Mouse (Mus musculus) retina, postnatal 1 day (tissue): ENCODE measurements around the gene Snrpd3.
"Not testable (repeated sequence)": the region's sequence is repeated elsewhere in the genome, so short reads cannot be mapped to it uniquely, and the experiment has no call there.

Experiments used
- DNase-seq: peaks from one replicate; pipeline ENCODE4 v3.0.0-alpha.2; 2012

The Snrpd3 gene

DNA sequence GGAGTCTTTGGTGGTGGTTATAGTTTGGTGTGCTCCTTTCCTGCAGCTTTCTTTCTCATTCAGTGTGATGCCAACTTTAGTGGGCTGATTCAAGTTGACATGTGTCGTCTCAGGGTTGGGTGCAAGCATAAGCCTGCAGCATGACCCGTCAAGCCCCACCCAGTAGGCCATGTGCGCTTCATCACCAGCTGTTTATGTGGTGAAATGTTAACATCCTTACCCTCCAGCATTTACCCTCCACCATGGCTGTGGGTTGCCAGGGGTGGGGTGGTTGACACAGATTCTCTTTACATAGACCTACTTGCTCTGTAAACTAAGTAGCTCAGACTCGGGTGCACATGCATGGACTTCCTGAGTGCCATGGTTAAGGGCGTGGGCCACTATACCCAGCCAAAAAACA lies 18.8 kb downstream of the Snrpd3 start:
- no peak for DNase-seq

DNA sequence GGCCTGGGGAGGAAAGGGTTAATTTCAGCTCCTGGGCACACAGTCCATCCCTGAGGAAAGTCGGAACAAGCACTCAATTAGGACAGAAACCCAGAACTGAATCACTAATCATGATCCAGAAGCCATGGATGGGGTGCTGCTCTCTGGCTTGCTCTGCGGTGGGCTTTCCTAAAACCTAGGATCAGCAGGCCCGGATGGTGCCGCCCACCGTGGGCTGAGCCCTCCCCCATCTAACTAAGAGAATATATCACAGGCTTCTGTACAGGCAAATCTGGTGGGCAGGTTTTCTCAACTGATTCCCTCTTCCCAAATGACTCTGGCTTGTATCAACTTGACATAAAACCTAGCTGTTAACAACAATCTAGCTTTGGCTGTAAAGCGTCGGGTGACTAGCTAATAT lies 30.6 kb downstream of the Snrpd3 start:
- no peak for DNase-seq

DNA sequence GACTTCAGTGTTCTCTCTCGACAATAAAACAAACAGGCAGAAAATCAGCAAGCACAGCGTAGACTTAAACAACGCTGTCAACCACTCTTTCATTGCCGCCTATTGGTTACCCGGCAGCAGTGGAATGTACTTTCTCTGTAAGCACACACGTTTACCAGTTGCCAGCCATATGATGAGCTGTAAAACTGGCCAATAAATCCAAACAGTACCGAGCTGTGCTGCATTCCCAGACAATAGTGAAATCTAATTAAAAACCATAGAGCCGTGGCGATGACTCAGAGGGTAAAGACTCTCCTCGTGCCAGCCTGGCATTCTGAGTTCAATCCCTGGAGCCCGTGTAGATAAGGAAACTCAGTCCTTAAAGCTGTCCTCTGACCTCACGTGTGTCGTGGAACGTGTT lies 31.1 kb downstream of the Snrpd3 start:
- DNase-seq, result no peak

DNA sequence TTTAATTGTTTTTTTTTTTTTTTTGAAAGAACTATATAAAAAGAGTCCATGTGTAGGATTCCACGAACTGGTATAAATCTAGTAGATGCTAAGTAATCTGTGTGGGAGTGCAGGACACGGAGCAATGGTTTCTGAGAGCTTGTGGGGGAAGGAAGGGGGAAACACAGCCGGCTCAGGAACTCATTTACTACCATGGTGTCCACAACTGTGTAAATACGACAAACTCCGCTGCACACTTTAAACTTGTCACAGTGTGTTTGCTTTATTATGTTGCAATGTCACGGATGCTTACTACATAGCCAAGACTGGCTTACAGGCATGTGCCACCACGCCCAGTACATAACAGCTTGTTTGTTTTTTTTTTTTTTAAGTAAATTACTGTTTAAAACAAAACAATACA lies 32.5 kb downstream of the Snrpd3 start:
- no peak for DNase-seq

DNA sequence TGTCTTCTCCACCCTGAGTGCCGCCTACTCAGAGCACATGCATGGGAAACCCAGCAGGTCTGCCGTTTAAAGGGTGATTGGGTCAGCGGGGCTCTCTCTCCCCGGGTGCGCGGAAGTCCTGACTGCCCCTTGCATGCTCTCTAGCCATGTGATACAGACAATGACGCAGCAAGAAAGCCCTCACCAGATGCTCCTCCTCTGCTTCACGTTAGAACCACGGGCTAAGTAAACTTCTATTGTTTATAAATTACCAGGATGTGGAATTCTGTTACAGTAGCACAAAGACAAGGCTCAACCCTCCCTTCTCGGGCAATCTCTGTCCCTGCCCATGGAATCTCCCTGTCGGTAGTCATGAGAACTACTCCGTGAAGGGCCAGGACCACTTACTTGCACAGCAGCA lies 33.8 kb downstream of the Snrpd3 start:
- no peak for DNase-seq

DNA sequence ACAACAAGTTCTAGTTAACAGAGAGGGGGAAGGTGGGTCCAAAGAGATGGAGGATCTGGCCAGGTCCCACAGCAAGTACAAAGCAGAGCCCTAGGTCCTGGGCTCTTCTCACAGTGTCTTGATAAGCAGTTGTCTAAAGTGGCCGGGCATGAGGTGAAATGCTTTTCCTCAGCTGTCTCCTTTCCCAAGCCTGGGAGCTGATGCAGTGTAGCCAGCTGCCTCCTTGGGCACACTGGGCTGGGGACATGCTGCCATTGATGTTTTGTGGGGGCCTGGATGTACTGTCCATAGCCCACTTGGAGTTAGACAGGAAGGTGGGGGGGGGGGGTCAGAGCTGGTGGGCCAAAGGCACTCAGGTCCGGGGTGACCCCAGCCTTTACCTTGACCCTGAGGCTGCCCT lies 34.8 kb downstream of the Snrpd3 start:
- DNase-seq, result no peak

DNA sequence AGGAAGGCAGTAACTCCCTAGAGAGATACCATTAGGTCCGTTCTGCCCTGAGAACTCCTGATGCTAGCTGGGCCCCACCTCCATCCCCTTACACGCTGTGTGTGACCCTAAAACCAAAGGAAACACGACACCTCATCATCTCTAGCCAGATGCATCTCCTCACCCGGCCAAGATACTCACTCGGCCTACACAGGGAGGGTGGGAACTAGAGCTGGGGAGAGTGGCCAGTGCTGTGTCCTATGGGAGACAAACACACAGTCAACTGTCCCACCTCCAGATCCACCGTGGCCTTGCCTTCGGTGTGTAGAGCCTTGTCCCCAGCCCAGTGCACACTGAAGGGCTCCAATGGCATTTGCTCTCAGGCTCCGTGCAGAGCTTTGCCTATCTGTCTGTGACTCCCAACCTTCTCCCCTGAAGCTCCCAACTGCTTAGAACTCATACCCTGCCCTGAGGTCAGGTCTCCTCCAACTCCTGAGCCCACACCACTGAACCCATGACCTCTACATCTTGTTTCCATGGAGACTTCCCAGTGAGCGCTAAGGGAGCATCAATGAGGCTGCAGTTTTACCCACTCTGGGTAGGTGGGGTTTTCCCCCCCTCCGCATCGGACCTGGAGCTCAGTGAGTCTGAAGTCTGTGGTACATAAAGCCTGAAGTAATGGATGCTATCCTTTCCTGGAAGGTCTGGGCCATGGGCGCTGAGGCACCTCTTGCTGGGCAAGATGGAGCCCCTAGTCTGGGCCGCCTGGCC lies 35.5 kb downstream of the Snrpd3 start:
- DNase-seq, result no peak

DNA sequence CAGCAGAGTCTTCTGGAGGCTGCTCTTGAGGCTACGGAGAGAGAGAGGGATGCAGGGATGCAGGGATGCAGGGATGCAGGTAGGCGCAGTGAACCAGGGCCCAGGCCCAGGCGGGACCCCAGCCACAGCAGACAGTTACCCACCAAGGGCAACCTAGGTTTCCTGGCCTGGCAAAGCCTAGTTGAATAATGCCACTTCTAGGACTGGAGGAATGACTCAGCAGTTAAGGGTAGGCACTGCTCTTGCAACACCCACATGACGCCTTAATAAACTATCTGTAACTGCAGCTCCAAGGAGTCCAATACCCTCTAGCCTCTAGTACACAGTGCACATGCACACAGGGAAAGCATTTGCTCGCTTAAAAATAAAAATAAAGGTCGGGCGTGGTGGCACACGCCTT lies 36.7 kb downstream of the Snrpd3 start:
- no peak for DNase-seq

DNA sequence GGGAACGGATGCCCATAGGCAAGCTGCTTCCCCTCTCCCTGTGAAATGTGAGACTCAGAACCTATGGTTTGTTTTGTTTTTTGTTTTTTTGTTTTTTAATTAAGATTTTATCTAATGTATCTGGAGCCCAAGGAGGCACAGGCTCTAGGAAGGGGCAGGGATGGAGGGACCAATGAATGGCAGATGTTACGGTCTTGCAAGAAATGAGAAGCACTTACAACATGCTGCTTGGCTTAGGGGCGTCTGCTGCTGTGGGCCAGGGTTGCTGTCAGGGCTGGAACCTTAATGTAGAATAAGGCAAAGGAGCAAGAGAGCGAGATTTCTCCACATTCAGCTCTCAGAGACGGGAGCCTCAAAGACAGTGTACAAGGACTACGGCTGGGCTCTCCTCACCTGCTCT lies 38.2 kb downstream of the Snrpd3 start:
- DNase-seq, result no peak

DNA sequence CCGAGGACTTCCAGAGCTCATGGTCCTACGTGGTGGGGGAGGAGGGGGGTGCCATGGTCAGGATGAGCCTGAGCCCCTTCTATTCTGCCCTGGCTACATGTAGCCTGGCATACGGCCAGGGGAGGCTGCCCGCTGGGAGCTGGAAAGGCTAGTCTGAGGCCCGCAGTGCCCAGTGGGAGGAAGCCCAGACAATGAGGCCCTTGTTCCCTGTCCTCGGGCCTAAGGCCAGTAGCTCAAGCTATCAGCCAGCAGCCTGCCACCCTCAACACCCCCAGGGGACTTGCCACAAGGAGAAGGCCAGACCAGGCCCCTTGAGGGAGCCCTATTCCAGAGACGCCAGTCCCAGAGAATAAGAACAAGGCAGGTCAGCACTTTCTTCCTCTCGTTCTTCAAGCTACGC lies 38.7 kb downstream of the Snrpd3 start:
- DNase-seq, result peak; percentile 97

DNA sequence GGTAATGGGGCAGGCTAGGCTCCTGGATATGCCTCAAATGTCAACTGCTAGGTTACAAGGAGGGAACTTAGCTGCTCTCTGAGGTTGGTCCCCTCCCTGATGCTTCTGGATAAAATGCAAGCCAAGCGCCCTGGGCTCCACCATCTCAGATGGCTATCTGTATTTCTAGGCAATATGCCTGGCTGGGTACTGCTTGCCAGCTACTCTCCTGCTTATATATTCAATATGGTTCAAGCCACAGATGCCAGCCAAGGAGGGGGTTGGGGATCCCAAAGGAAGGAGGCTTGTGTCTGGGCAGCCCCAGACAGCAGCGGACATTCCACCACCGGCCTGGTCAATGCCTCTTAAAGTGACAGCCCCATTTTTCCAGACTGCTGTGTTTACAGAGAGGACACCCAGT lies 41.2 kb downstream of the Snrpd3 start:
- peak; percentile 54 for DNase-seq

DNA sequence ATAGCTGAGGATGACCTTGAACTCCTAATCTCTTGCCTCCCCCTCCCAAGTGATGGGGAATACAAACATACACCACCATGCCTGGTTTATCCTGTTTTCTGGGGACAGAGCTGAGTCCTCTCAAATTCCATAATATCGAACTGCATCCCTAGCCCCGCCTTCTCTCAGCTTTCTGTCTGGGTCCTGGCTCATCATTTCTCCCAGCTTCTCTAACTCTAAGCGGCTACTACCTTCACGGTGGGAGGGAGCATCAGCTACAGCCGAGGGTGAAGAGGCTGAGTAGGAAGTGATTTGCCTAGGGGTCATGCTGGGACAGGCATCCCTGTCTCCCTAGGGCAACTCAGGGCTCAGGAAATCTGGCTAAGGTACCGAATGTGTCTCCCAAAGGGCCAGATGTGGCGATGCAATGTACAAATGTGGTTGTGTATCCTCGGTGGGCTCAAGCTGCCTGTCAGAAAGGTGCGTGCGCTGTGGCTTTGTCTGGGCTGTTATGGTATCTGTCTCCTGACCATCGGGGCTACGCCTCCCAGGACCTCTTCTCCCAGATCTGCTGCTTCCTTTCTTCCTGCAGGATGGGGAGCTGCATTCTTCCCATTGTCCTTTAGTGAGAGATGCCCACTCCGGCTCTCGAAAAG lies 41.8 kb downstream of the Snrpd3 start:
- DNase-seq, result no peak

DNA sequence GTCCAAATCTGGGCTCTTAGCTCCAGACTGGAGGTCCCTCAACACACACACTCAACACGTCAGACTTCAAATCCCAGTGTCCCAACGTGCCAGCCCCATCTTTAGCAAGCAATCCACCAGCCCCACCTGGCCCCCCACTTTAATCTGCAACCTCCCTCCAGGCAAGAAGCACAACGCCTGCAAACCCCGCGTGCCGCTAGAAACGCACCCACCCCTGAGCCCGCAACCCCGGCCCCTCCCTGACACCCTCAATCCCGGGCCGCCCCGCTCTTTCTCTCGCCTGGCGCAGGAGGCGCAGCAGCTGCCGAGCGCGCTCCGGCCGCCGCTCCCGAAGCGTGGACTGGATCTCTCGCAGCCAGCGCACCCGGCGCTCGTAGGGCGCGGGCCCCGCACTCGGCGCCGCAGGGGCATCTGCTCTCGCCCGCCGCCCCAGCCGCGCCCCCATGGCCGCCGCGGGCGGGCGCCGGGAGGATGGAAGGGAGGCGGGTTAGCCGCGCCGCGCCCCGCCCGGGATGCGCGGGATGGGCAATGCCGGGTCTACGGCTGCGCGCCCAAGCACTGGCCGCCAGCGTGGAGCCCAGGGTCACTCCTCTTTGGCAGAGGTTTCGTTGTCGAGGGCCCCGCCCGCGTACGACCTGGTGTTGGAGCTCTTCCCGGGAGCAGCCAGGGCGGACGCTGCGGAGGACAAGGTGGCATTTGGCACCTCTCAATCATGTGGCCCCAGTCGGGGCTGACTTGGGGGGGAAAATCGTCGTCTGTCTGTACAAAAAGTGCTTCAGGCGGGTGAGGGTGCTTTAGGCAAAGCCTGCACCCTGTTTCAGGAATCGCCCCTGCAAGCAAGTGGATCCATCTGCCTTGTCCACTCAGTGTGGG lies 42.6 kb downstream of the Snrpd3 start, which contains the start of gene Lrrc75b:
TSS of gene Lrrc75b (minus strand) at position 655 of the 873 bp plus-strand sequence.
- DNase-seq, result peak; percentile 76

DNA sequence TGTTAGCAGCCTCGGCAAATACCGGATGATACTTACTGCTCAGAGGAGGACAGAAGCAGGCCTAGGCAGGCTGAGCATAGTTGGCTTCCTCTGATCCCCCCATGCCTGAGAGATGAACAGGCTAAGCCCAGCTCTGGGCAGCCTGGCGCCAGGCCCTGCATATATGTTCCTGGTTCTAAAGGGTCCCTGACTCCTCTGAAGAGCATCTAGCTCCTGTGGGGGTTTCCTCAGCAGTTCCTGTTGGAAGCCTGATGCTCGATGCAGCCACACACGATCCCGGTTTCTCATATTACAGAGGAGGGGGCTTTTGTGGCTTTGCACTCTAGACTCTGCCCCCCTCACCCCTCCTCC lies 43.2 kb downstream of the Snrpd3 start:
- no peak for DNase-seq

DNA sequence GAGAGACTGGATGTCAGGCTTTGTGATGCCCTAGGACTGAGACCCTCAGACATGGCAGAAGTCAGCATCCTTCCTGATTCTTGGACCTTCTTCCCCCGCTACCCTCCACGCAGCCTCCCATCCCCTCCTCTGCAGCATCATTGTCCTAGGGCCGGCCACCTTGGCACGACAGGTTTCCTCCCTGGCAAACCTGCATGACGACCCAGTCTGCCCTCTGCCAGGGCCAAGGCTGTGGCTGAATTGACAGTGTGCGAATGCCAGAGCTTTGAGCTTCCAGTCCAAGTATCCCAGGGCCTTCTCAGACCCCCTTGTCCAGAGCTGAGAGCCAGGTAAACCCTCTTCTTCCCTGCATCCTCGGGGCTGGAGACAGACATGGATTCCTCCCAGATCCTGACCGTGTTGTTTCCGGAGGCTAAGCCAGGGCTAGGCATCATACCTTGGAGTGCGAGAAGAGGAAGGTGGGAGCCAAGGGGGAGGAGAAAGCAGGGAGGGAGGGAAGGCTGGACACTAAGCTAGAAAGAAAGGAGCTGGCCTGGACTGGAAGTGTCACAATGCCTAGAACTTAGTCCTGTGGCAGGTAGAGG lies 43.8 kb downstream of the Snrpd3 start, which contains the start of gene Ggt1:
TSS of gene Ggt1 (plus strand) at position 534 of the 584 bp plus-strand sequence.
- no peak for DNase-seq

DNA sequence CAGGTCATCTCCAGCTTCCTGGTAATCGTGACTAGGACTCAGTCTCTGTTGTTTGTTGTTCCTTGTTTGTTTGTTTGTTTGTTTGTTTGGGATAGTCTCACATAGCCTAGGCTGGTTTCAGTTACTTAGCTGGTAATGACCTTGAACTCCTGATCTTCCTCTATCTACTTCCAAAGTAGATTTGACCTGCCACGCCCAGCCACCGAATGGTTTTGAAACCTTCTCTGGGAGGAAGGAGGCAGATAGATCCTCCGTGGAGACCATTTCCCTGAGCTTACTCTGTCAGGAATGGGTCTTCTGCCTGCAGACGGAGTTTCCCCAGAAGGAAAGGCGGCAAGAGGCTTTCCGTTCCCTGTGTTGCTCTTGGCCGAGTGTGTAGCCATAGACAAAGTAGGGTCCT lies 45.2 kb downstream of the Snrpd3 start:
- no peak for DNase-seq

DNA sequence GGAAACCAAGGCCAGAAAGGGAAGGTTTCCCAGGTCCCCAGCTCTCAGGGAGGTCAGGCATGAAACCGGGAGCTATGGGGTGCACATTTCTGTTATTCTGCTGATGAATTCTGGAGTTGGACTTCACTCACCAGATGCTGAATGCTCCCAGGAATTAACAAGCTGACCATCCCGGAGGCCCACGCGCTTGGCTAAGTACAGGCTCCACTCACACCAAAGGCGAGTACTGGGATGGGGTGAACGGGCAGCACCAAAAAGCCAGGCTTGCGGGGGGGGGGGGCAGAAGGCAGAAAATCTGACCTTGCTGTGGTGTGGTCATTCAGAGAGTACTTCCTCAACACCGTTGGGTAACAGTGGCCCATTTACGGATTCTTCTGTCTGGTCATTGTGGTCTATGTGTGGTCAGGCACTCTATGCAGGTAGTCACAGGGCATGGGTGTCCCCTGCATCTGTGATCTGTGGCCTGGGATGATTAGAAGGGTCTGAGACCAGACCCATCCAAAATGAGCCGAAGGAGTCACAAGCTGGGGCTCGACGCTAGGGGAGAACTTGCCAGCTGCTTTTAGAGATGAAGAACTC lies 47.4 kb downstream of the Snrpd3 start:
- DNase-seq, result no peak

DNA sequence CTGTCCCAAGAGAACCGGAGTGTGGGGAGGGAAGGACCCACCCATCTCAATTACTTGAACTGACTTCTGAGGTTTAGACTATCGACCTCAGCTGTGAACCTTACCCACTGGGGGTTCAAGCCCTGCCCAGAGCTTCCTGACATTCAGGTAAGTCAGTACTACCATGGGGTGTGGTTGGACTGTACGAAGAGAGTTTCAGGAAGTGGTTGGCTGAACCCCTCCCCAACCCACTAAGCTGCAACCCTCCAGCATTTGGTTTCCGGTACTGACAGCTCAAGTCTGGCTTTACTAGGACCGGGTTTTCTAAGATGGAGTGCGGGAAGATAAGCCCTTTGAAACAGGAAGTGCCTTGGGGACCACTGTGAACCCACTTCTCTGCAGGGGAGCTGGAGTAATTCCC lies 48.1 kb downstream of the Snrpd3 start:
- DNase-seq, result no peak

DNA sequence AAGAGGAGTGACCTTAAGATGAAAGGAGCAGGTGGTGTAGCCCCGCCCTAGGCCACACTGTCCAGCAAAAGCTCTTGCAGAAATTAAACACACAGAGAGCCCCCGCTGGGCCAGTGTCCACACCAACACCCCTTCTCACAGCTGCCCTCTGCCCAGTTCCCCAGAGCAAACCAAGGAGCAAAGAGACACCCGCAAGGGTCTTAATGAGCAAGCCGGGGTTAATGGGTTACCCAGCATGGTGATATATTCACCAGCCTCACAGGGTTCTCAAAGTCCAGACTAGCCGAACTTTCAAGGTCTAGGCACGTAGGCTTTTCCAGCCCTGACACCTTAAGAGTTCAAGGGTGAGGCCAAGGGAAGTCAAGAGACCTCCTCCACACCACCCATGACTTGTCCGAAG lies 48.6 kb downstream of the Snrpd3 start:
- DNase-seq, result no peak

DNA sequence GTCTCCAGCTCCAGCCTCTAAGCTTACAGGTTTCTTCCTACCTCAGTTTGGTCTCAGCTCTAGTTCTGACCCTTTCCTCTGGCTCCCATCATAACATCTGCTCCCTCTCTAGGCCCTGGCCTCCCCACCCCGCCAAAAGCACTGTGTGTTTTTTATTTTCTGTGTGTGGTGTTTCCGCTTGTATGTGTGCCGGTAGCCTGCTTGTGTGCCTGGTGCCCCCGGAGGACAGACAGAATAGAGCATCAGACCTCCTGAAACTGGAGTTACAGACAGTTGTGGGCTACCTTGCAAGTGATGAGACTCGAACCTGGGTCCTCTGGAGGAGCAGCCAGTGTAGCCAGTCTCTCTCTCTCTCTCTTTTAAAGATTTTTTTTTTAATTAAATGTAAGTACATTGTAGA lies 49.0 kb downstream of the Snrpd3 start:
- DNase-seq, result no peak

DNA sequence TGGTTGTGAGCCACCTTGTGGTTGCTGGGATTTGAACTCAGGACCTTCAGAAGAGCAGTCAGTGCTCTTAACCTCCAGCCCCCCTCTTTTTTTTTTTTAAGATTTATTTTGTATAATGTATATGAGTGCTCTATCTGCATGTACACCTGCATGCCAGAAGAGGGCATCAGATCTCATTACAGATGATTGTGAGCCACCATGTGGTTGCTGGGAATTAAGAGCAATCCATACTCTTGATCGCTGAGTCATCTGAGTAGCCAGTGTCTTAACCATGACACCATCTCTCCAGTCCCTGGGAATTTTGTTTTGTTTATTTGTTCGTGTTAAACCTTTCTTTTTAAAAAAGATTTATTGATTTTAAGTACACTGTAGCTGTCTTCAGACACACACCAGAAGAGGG lies 49.4 kb downstream of the Snrpd3 start:
- not testable (repeated sequence) for DNase-seq

DNA sequence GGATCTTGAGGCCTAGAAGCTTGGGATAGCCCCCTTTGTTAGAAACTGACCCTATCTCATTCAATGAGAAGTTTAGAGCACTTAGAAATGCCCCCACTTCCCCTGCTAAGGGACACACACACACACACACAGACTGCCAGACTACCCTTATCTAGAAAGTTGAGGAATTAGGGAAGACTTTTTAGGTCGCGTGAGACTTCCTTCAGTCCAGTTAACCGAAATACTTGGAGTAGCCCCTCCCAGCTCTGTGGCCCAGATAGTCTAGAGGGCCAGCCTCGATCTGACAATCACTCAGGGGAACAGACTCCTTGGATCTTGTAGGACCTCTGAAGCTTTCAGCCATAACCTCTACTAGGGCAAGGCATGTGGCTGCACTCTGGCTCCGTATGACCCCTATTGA lies 50.7 kb downstream of the Snrpd3 start:
- no peak for DNase-seq

DNA sequence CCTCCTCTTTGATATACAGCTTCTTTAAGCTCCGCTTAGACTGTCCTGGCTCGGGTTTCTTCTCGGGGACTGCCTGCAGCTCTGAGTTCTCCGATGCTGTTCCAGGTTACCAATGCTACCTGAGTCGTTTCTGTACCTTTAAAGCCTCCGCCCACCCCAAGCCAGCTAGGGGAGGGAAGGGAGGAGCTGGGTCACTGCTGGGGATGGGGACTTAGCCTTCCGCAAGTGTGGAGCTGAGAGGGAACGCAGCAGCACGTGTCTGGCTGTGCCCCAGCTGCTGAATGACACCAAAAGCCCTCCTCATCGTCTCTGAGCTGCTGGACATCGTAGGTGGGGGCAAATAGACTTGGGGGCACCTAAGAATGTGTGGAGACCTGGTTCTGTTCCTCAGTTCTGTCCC lies 51.1 kb downstream of the Snrpd3 start:
- no peak for DNase-seq
